Mouse (Mus musculus): ENCODE measurements around the gene P4hb. TPM values are rescaled to one million over a fixed set of nuclear protein-coding genes. Genes with fewer than 3 reads are reported as not detected.
"Not testable (repeated sequence)": the region's sequence is repeated elsewhere in the genome, so short reads cannot be mapped to it uniquely, and the experiment has no call there.

Gene P4hb
- polyA plus RNA-seq, 1 experiment: 444 TPM

- H3K36me3 ChIP-seq (ENCODE audit: control insufficient read depth, insufficient read depth): no peaks in the 10 kb centered on the region
- H3K4me2 ChIP-seq (ENCODE audit: low read depth): no peak overlapping the region
- H3K27me3 ChIP-seq (ENCODE audit: control insufficient read depth, insufficient read depth, insufficient read length): no peaks in the 10 kb centered on the region
- H3ac ChIP-seq (ENCODE audit: control insufficient read depth, insufficient read length): no peak overlapping the region
- TF ChIP-seq POLR2AphosphoS2 (IDR thresholded peaks at IDR 0.05; ENCODE audit: insufficient read length, low read depth): no peak
- TF ChIP-seq MYOD1 (IDR thresholded peaks at IDR 0.05; ENCODE audit: control insufficient read depth in 1 of 3, insufficient read length in 2 of 3, low read depth in 2 of 3): no peak
- TF ChIP-seq MAX (IDR thresholded peaks at IDR 0.05; ENCODE audit: low read depth): no peak
- TF ChIP-seq USF1 (IDR thresholded peaks at IDR 0.05; ENCODE audit: low read depth): no peak
- TF ChIP-seq MYOG (IDR thresholded peaks at IDR 0.05; ENCODE audit: control insufficient read depth in 1 of 3, insufficient read depth in 1 of 3, insufficient read length in 2 of 3, low read depth in 2 of 3): no peak
- no peak for TF ChIP-seq SRF (IDR thresholded peaks at IDR 0.05; ENCODE audit: control insufficient read depth, insufficient read length, low read depth)
- no peak for TF ChIP-seq TCF3 (IDR thresholded peaks at IDR 0.05; ENCODE audit: insufficient read length, low read depth)
- no peak for TF ChIP-seq TCF12 (IDR thresholded peaks at IDR 0.05; ENCODE audit: insufficient read depth, poor library complexity, severe bottlenecking)
- TF ChIP-seq POLR2A (IDR thresholded peaks at IDR 0.05; ENCODE audit: insufficient read length, low read depth): no peak
- TF ChIP-seq CEBPB (IDR thresholded peaks at IDR 0.05; ENCODE audit: insufficient read depth, poor library complexity, severe bottlenecking): no peak
- no peak for TF ChIP-seq E2F4 (IDR thresholded peaks at IDR 0.05; ENCODE audit: insufficient read depth)
- TF ChIP-seq REST (IDR thresholded peaks at IDR 0.05; ENCODE audit: insufficient read depth, insufficient read length): no peak
- no peaks in the 10 kb centered on the region for H3K79me2 ChIP-seq (ENCODE audit: control insufficient read depth, insufficient read depth)
- no peak overlapping the region for H3K4me3 ChIP-seq
These were observed 57.4 kb downstream of the P4hb start for GRCm38 (mm10) chr11:120515611-120516010.

GRCm38 (mm10) chr11:120514262-120514661 lies 58.8 kb downstream of the P4hb start:
- H3K4me2 ChIP-seq (ENCODE audit: low read depth); H3K79me2 ChIP-seq (ENCODE audit: control insufficient read depth, insufficient read depth); H3K27me3 ChIP-seq (ENCODE audit: control insufficient read depth, insufficient read depth, insufficient read length); H3K4me3 ChIP-seq; H3ac ChIP-seq (ENCODE audit: control insufficient read depth, insufficient read length); H3K36me3 ChIP-seq (ENCODE audit: control insufficient read depth, insufficient read depth): not testable (repeated sequence)

DNA sequence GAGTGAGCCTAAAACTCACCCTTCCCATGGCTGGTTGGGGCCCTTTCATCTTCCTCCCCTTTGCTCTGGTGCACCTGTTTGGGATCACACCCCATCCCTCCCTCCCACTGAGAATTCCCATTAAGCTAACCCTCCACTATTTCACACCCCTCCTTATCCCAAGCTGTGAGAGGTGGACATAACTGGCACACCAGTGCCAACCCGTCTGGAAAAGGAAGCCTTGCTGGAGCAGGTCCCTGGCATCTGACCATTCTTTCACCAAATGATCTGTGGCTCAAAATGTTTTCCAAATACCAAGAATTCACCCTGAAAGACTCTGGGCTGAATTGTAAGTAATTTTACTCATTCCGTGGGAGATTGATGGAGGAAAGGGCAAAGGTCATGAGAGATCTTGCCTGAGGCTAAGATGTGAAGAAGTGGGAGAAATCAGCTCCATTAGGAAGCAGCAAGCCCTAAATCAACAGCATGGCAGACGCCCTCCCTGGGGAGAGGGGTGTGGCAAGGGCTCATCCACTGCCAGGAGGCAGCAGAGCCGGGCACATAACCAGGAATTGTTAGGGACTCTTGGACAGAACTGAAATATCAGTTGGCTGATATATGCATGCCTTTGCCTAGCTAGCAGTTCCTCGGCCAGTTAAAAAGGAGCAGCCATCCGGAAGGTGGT lies 60.1 kb downstream of the P4hb start:
- TF ChIP-seq MYOD1 (IDR thresholded peaks at IDR 0.05; ENCODE audit: control insufficient read depth in 1 of 3, insufficient read length in 2 of 3, low read depth in 2 of 3) (peak in 1 of 3 experiments; percentile 55), MAX (IDR thresholded peaks at IDR 0.05; ENCODE audit: low read depth) (no peak), POLR2A (IDR thresholded peaks at IDR 0.05; ENCODE audit: insufficient read length, low read depth) (no peak), MYOG (IDR thresholded peaks at IDR 0.05; ENCODE audit: control insufficient read depth in 1 of 3, insufficient read depth in 1 of 3, insufficient read length in 2 of 3, low read depth in 2 of 3) (peak in 1 of 3 experiments; percentile 8), TCF12 (IDR thresholded peaks at IDR 0.05; ENCODE audit: insufficient read depth, poor library complexity, severe bottlenecking) (no peak), SRF (IDR thresholded peaks at IDR 0.05; ENCODE audit: control insufficient read depth, insufficient read length, low read depth) (no peak)
- H3K79me2 ChIP-seq (ENCODE audit: control insufficient read depth, insufficient read depth): no peaks in the 10 kb centered on the region
- no peaks in the 10 kb centered on the region for H3K36me3 ChIP-seq (ENCODE audit: control insufficient read depth, insufficient read depth)
- no peak overlapping the region for H3ac ChIP-seq (ENCODE audit: control insufficient read depth, insufficient read length)
- peak overlapping the region; percentile 16 for H3K4me2 ChIP-seq (ENCODE audit: low read depth)
- no peaks in the 10 kb centered on the region for H3K27me3 ChIP-seq (ENCODE audit: control insufficient read depth, insufficient read depth, insufficient read length)
- no peak overlapping the region for H3K4me3 ChIP-seq

- Histone ChIP-seq H3K4me3 (no peak overlapping the region), H3K36me3 (ENCODE audit: control insufficient read depth, insufficient read depth) (no peaks in the 10 kb centered on the region), H3K27me3 (ENCODE audit: control insufficient read depth, insufficient read depth, insufficient read length) (no peaks in the 10 kb centered on the region), H3K79me2 (ENCODE audit: control insufficient read depth, insufficient read depth) (no peaks in the 10 kb centered on the region), H3ac (ENCODE audit: control insufficient read depth, insufficient read length) (no peak overlapping the region), H3K4me2 (ENCODE audit: low read depth) (peak overlapping the region; percentile 80)
- TF ChIP-seq TCF3 (IDR thresholded peaks at IDR 0.05; ENCODE audit: insufficient read length, low read depth) (no peak), MAX (IDR thresholded peaks at IDR 0.05; ENCODE audit: low read depth) (no peak), POLR2A (IDR thresholded peaks at IDR 0.05; ENCODE audit: insufficient read length, low read depth) (no peak), REST (IDR thresholded peaks at IDR 0.05; ENCODE audit: insufficient read depth, insufficient read length) (no peak), USF1 (IDR thresholded peaks at IDR 0.05; ENCODE audit: low read depth) (no peak), E2F4 (IDR thresholded peaks at IDR 0.05; ENCODE audit: insufficient read depth) (no peak), CEBPB (IDR thresholded peaks at IDR 0.05; ENCODE audit: insufficient read depth, poor library complexity, severe bottlenecking) (no peak), TCF12 (IDR thresholded peaks at IDR 0.05; ENCODE audit: insufficient read depth, poor library complexity, severe bottlenecking) (no peak), MYOD1 (IDR thresholded peaks at IDR 0.05; ENCODE audit: control insufficient read depth in 1 of 3, insufficient read length in 2 of 3, low read depth in 2 of 3) (no peak), POLR2AphosphoS2 (IDR thresholded peaks at IDR 0.05; ENCODE audit: insufficient read length, low read depth) (no peak), MYOG (IDR thresholded peaks at IDR 0.05; ENCODE audit: control insufficient read depth in 1 of 3, insufficient read depth in 1 of 3, insufficient read length in 2 of 3, low read depth in 2 of 3) (no peak), SRF (IDR thresholded peaks at IDR 0.05; ENCODE audit: control insufficient read depth, insufficient read length, low read depth) (no peak)
These were observed 62.5 kb downstream of the P4hb start for GRCm38 (mm10) chr11:120510375-120511030.

Other genes with a start within 250 kb of the P4hb start
- gene Actg1, start 224.7 kb downstream of the P4hb start, polyA plus RNA-seq (2012; fragmentation: generic; extraction: Trizol): 2,358 TPM
- 1.1 TPM for gene Fscn2, start 211.7 kb downstream of the P4hb start, polyA plus RNA-seq (2012; fragmentation: generic; extraction: Trizol)
- gene Faap100, start 194.5 kb downstream of the P4hb start, polyA plus RNA-seq (2012; fragmentation: generic; extraction: Trizol): 12.3 TPM
- 61.8 TPM for gene Nploc4, start 135.5 kb downstream of the P4hb start, polyA plus RNA-seq (2012; fragmentation: generic; extraction: Trizol)
- gene Tspan10, start 130.6 kb downstream of the P4hb start, polyA plus RNA-seq (2012; fragmentation: generic; extraction: Trizol): not detected
- gene Pde6g, start 119.8 kb downstream of the P4hb start, polyA plus RNA-seq (2012; fragmentation: generic; extraction: Trizol): 0.18 TPM
- gene Oxld1, start 115.2 kb downstream of the P4hb start, polyA plus RNA-seq (2012; fragmentation: generic; extraction: Trizol): 17.4 TPM
- gene Ccdc137, start 115.1 kb downstream of the P4hb start, polyA plus RNA-seq (2012; fragmentation: generic; extraction: Trizol): 11.4 TPM
- 15.6 TPM for gene Arl16, start 105.6 kb downstream of the P4hb start, polyA plus RNA-seq (2012; fragmentation: generic; extraction: Trizol)
- 218 TPM for gene Mrpl12, start 88.6 kb downstream of the P4hb start, polyA plus RNA-seq (2012; fragmentation: generic; extraction: Trizol)
- 43.8 TPM for gene Slc25a10, start 81.4 kb downstream of the P4hb start, polyA plus RNA-seq (2012; fragmentation: generic; extraction: Trizol)
- gene Gcgr, start 42.6 kb downstream of the P4hb start, polyA plus RNA-seq (2012; fragmentation: generic; extraction: Trizol): 0.05 TPM
- 237 TPM for gene Mcrip1, start 23.5 kb downstream of the P4hb start, polyA plus RNA-seq (2012; fragmentation: generic; extraction: Trizol)
- 1.0 TPM for gene Ppp1r27, start 22.1 kb downstream of the P4hb start, polyA plus RNA-seq (2012; fragmentation: generic; extraction: Trizol)
- gene Arhgdia, start 8.4 kb upstream of the P4hb start, polyA plus RNA-seq (2012; fragmentation: generic; extraction: Trizol): 837 TPM
- gene Alyref, start 25.1 kb upstream of the P4hb start, polyA plus RNA-seq (2012; fragmentation: generic; extraction: Trizol): 113 TPM
- gene Anapc11, start 25.2 kb upstream of the P4hb start, polyA plus RNA-seq (2012; fragmentation: generic; extraction: Trizol): 184 TPM
- gene Npb, start 35.2 kb upstream of the P4hb start, polyA plus RNA-seq (2012; fragmentation: generic; extraction: Trizol): 0.32 TPM
- 117 TPM for gene Pcyt2, start 44.7 kb upstream of the P4hb start, polyA plus RNA-seq (2012; fragmentation: generic; extraction: Trizol)
- 29.9 TPM for gene Sirt7, start 52.0 kb upstream of the P4hb start, polyA plus RNA-seq (2012; fragmentation: generic; extraction: Trizol)
- gene Mafg, start 60.3 kb upstream of the P4hb start, polyA plus RNA-seq (2012; fragmentation: generic; extraction: Trizol): 43.1 TPM
- 56.9 TPM for gene Pycr1, start 70.5 kb upstream of the P4hb start, polyA plus RNA-seq (2012; fragmentation: generic; extraction: Trizol)
- 4.6 TPM for gene Myadml2, start 74.9 kb upstream of the P4hb start, polyA plus RNA-seq (2012; fragmentation: generic; extraction: Trizol)
- gene Notum, start 87.9 kb upstream of the P4hb start, polyA plus RNA-seq (2012; fragmentation: generic; extraction: Trizol): 0.19 TPM
- 65.9 TPM for gene Aspscr1, start 99.7 kb upstream of the P4hb start, polyA plus RNA-seq (2012; fragmentation: generic; extraction: Trizol)
- 42.5 TPM for gene Cenpx, start 140.5 kb upstream of the P4hb start, polyA plus RNA-seq (2012; fragmentation: generic; extraction: Trizol)
- gene Lrrc45, start 140.7 kb upstream of the P4hb start, polyA plus RNA-seq (2012; fragmentation: generic; extraction: Trizol): 10.6 TPM
- 1.9 TPM for gene Rac3, start 148.2 kb upstream of the P4hb start, polyA plus RNA-seq (2012; fragmentation: generic; extraction: Trizol)
- 21.2 TPM for gene Dcxr, start 154.0 kb upstream of the P4hb start, polyA plus RNA-seq (2012; fragmentation: generic; extraction: Trizol)
- gene Cbr2, start 158.9 kb upstream of the P4hb start, polyA plus RNA-seq (2012; fragmentation: generic; extraction: Trizol): 183 TPM
- 130 TPM for gene Hmga1b, start 189.5 kb upstream of the P4hb start, polyA plus RNA-seq (2012; fragmentation: generic; extraction: Trizol)
- gene Rfng, start 211.0 kb upstream of the P4hb start, polyA plus RNA-seq (2012; fragmentation: generic; extraction: Trizol): 19.7 TPM
- gene Gps1, start 211.0 kb upstream of the P4hb start, polyA plus RNA-seq (2012; fragmentation: generic; extraction: Trizol): 179 TPM
- gene Dus1l, start 223.2 kb upstream of the P4hb start, polyA plus RNA-seq (2012; fragmentation: generic; extraction: Trizol): 58.3 TPM